Mouse (Mus musculus) cerebellum, postnatal 4 days (tissue): ENCODE results near the gene Otor.

ENCODE experiments used
- DNase-seq, 2 experiments: peaks; one replicate each; pipeline ENCODE4 v3.0.0; 2022; ENCODE audit warnings: low spot score in 2 of 2, mixed read lengths in 1 of 2

Gene Otor

DNA sequence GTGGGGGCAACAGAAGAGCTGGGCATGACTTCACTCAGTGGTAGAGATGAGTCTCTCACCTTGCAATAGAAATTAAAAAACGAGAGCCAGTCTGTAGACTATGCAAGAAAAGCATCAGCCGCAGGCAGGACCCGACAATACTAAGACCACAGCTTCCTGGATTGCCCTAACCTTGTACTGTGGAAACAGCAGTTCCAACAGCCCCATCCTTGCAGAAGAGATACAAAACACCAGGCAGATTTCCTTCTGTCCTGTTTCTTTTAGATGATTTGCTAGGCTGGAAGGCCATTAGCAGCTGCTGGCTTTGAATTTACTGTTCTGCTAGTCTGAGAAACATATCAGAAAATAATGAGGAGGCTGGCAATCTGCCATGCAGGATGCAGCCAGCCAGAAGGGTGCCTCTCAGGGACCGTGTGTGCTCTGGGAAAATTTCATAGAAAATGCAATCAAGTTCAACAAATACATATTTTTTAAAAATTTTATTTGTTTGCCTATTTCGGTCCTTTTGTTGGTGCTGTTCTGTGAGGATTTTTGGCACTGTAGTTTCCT, 52.9 kb downstream of the Otor start:
- DNase-seq, result peak in 1 of 2 experiments; percentile 33
